ENCODE assay signal across 26 mouse cellular contexts in the genomic region with DNA sequence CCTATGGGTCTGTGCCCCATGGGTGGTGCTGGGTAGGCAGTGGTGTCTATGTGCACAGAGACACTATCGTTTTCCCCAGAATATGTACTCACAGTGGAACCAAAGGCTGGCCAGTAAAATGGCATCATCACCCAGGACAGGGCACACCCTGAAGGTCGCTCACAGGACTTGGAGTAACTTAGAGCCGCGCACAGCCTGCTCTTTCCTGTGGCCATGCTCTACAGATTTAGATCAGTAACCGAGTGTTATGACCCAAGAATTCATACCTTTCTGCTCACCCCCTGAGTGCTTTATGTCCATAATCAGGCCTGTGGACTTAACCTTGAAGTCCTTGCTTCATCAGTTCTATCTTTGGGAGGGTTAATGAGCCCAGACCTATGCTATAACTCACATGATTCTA.
A peak's percentile ranks its signal among the peaks of the same experiment; 100 is the strongest.
DNase-seq lines count a peak whose midpoint lies in the region; ATAC-seq and TF ChIP-seq lines count a peak whose summit lies in the region.
"Had no signal": no experiment of that assay in that cellular context is flagged by ENCODE, and none has a peak within 500 bp of the region (broad histone marks: within the 10 kb centered on the region; RNA-seq: fewer than 3 reads in every experiment).

No protein-coding gene starts in this region.

- no peak overlapping the region for H3K4me2 ChIP-seq in forebrain, embryonic 11.5 days (ENCODE audit: low read depth, low read length, severe bottlenecking)
- no peak overlapping the region for H3K4me2 ChIP-seq in forebrain, embryonic 14.5 days (ENCODE audit: low read length)
- no peak overlapping the region for H3K4me2 ChIP-seq in kidney, embryonic 15.5 days
- H3K4me2 ChIP-seq in kidney, postnatal 0 days (ENCODE audit: low read length) = no peak overlapping the region
- H3K4me2 ChIP-seq: embryonic facial prominence, embryonic 12.5 days; forebrain, embryonic 12.5 days; forebrain, embryonic 15.5 days had no signal

- TF ChIP-seq POLR2A in kidney, adult 2 months (IDR thresholded peaks at IDR 0.05; ENCODE audit: low read depth, low read length) = no peak

- ATAC-seq in forebrain, embryonic 11.5 days (replicated peaks; ENCODE audit: low FRiP score) = no peak
- no peak for ATAC-seq in forebrain, embryonic 14.5 days
- ATAC-seq in kidney, embryonic 15.5 days (replicated peaks; ENCODE audit: low FRiP score) = peak; percentile 68; the same call in 1 of the 2 replicates
- ATAC-seq in kidney, postnatal 0 days (replicated peaks; ENCODE audit: low FRiP score, low read depth) = peak; percentile 74; the same call in 1 of the 2 replicates
- ATAC-seq: activated CD4-positive, CD25-positive, alpha-beta regulatory T cell, adult 4 months; CD4-positive, CD25-positive, alpha-beta regulatory T cell, adult 4 months; forebrain, embryonic 15.5 days; Patski had no signal

- H3K27me3 ChIP-seq in forebrain, embryonic 11.5 days (ENCODE audit: control insufficient read depth, insufficient read depth, low read length) = no peaks in the 10 kb centered on the region
- no peaks in the 10 kb centered on the region for H3K27me3 ChIP-seq in forebrain, embryonic 14.5 days (replicated peaks; ENCODE audit: control insufficient read depth, insufficient read depth, low read length)
- 0 out of 2 replicates have a peak, but pooled peaks cover 4% of the 10 kb centered on the region for H3K27me3 ChIP-seq in kidney, embryonic 15.5 days
- no peaks in the 10 kb centered on the region for H3K27me3 ChIP-seq in kidney, postnatal 0 days (ENCODE audit: insufficient read depth, low read length)
- no peaks in the 10 kb centered on the region for H3K27me3 ChIP-seq in kidney, adult 2 months (replicated peaks; ENCODE audit: control insufficient read depth, insufficient read depth, low read length)
- H3K27me3 ChIP-seq: CH12.LX; embryonic facial prominence, embryonic 12.5 days; forebrain, embryonic 12.5 days; forebrain, embryonic 15.5 days; Patski had no signal

- no peak overlapping the region for H3K4me3 ChIP-seq in forebrain, embryonic 11.5 days (ENCODE audit: low read depth, low read length)
- no peak overlapping the region for H3K4me3 ChIP-seq in forebrain, embryonic 14.5 days (ENCODE audit: low read depth, low read length)
- no peak overlapping the region for H3K4me3 ChIP-seq in kidney, embryonic 15.5 days (replicated peaks)
- no peak overlapping the region for H3K4me3 ChIP-seq in kidney, postnatal 0 days (replicated peaks; ENCODE audit: low read depth, low read length)
- no peak overlapping the region for H3K4me3 ChIP-seq in kidney, adult 2 months (ENCODE audit: insufficient read depth, low read depth, low read length)
- H3K4me3 ChIP-seq: embryonic facial prominence, embryonic 10.5 days; embryonic facial prominence, embryonic 12.5 days; forebrain, embryonic 12.5 days; forebrain, embryonic 15.5 days had no signal

- H3K9me3 ChIP-seq in forebrain, embryonic 11.5 days (ENCODE audit: control insufficient read depth, low read length) = no peaks in the 10 kb centered on the region
- no peaks in the 10 kb centered on the region for H3K9me3 ChIP-seq in forebrain, embryonic 14.5 days (replicated peaks; ENCODE audit: control insufficient read depth, low read length)
- H3K9me3 ChIP-seq in kidney, embryonic 15.5 days (replicated peaks) = no peaks in the 10 kb centered on the region
- H3K9me3 ChIP-seq in kidney, postnatal 0 days (replicated peaks; ENCODE audit: low read length) = no peaks in the 10 kb centered on the region
- H3K9me3 ChIP-seq: embryonic facial prominence, embryonic 10.5 days; embryonic facial prominence, embryonic 12.5 days; forebrain, embryonic 12.5 days; forebrain, embryonic 15.5 days had no signal

- TF ChIP-seq CTCF in kidney, postnatal 0 days (IDR thresholded peaks at IDR 0.05; ENCODE audit: low read depth) = no peak
- TF ChIP-seq CTCF in kidney, adult 2 months (conservative IDR thresholded peaks at IDR 0.05; ENCODE audit: insufficient read depth, insufficient read length, low read depth, low read length) = no peak

- H3K36me3 ChIP-seq in forebrain, embryonic 11.5 days (ENCODE audit: control insufficient read depth, insufficient read depth, low read length) = no peaks in the 10 kb centered on the region
- no peaks in the 10 kb centered on the region for H3K36me3 ChIP-seq in forebrain, embryonic 14.5 days (ENCODE audit: control insufficient read depth, insufficient read depth, low read length)
- no peaks in the 10 kb centered on the region for H3K36me3 ChIP-seq in kidney, embryonic 15.5 days
- H3K36me3 ChIP-seq in kidney, postnatal 0 days (ENCODE audit: insufficient read depth, low read length) = no peaks in the 10 kb centered on the region
- no peaks in the 10 kb centered on the region for H3K36me3 ChIP-seq in kidney, adult 2 months (ENCODE audit: control insufficient read depth, insufficient read depth, low read length)
- H3K36me3 ChIP-seq: embryonic facial prominence, embryonic 10.5 days; embryonic facial prominence, embryonic 12.5 days; forebrain, embryonic 12.5 days; forebrain, embryonic 15.5 days; G1E had no signal

- no peak overlapping the region for H3K9ac ChIP-seq in forebrain, embryonic 11.5 days (ENCODE audit: low read length)
- no peak overlapping the region for H3K9ac ChIP-seq in forebrain, embryonic 14.5 days (ENCODE audit: low read length)
- H3K9ac ChIP-seq in kidney, embryonic 15.5 days = no peak overlapping the region
- H3K9ac ChIP-seq in kidney, postnatal 0 days (ENCODE audit: low read depth, low read length) = no peak overlapping the region
- H3K9ac ChIP-seq: embryonic facial prominence, embryonic 12.5 days; forebrain, embryonic 12.5 days; forebrain, embryonic 15.5 days had no signal

- peaks cover 2% of the 10 kb centered on the region; the same call in 1 of the 2 replicates for H3K4me1 ChIP-seq in forebrain, embryonic 11.5 days (replicated peaks; ENCODE audit: control insufficient read depth, insufficient read depth, low read length)
- H3K4me1 ChIP-seq in forebrain, embryonic 14.5 days (ENCODE audit: control insufficient read depth, insufficient read depth, low read length) = no peaks in the 10 kb centered on the region
- peaks cover 19% of the 10 kb centered on the region for H3K4me1 ChIP-seq in kidney, embryonic 15.5 days
- H3K4me1 ChIP-seq in kidney, postnatal 0 days (replicated peaks; ENCODE audit: insufficient read depth, low read length) = no peaks in the 10 kb centered on the region
- no peaks in the 10 kb centered on the region for H3K4me1 ChIP-seq in kidney, adult 2 months (ENCODE audit: control insufficient read depth, insufficient read depth, low read length)

- 85% methylated on average over 5 of the region's 5 CpGs for WGBS in forebrain, embryonic 11.5 days
- WGBS in forebrain, embryonic 14.5 days = 92% methylated on average over 5 of the region's 5 CpGs
- WGBS in kidney, embryonic 15.5 days = 54% methylated on average over 5 of the region's 5 CpGs
- 39% methylated on average over 5 of the region's 5 CpGs for WGBS in kidney, postnatal 0 days
- 63% methylated on average over 5 of the region's 5 CpGs for WGBS in kidney, adult 2 months

- H3K27ac ChIP-seq in forebrain, embryonic 11.5 days (ENCODE audit: low read depth, low read length) = no peak overlapping the region
- H3K27ac ChIP-seq in forebrain, embryonic 14.5 days (ENCODE audit: low read depth, low read length) = no peak overlapping the region
- H3K27ac ChIP-seq in kidney, embryonic 15.5 days = no peak overlapping the region
- H3K27ac ChIP-seq in kidney, postnatal 0 days = no peak overlapping the region
- H3K27ac ChIP-seq in kidney, adult 2 months (ENCODE audit: insufficient read depth, low read depth, low read length) = no peak overlapping the region
- H3K27ac ChIP-seq: embryonic facial prominence, embryonic 10.5 days; embryonic facial prominence, embryonic 12.5 days; forebrain, embryonic 12.5 days; forebrain, embryonic 15.5 days had no signal

- peak; percentile 36 for DNase-seq in forebrain, embryonic 11.5 days (ENCODE audit: low spot score)
- DNase-seq in forebrain, embryonic 14.5 days (ENCODE audit: low spot score) = no peak
- peak; percentile 24 for DNase-seq in kidney, adult 11 months
- no peak for DNase-seq in kidney, postnatal 25 days
- no peak for DNase-seq in kidney, postnatal 10 days
- DNase-seq in kidney, postnatal 0 days (ENCODE audit: low spot score) = peak; percentile 46
- no peak for DNase-seq in kidney, adult 2 months
- DNase-seq: adrenal gland, adult 8-10 months; adrenal gland, postnatal 14 days; adrenal gland, postnatal 36 days; B cell, adult 2 months; cerebellum, adult 11-12 months; cerebellum, adult 2 months; cerebellum, adult 9-10 months; cerebellum, postnatal 10 days; cerebellum, postnatal 25 days had no signal

Comparison
In these comparisons a context has a peak if more than half of its experiments do, and no peak if none do; other contexts are left out.
1. DNase-seq: peak in forebrain, embryonic 11.5 days (single experiment), kidney, adult 11 months (single experiment) and kidney, postnatal 0 days (single experiment); none in forebrain, embryonic 14.5 days (single experiment), kidney, postnatal 25 days (0 of 2), kidney, postnatal 10 days (single experiment) and kidney, adult 2 months (single experiment).
2. ATAC-seq: peak in kidney, embryonic 15.5 days (single experiment) and kidney, postnatal 0 days (single experiment); none in forebrain, embryonic 11.5 days (single experiment) and forebrain, embryonic 14.5 days (single experiment).